Mouse (Mus musculus) cerebellum, adult 11-12 months (tissue): ENCODE measurements around the gene Tln2.
A peak's percentile ranks its signal among the peaks of the same experiment; 100 is the strongest.

Source experiments
- DNase-seq: peaks from one replicate; pipeline ENCODE4 v3.0.0; 2022

The Tln2 gene

DNA sequence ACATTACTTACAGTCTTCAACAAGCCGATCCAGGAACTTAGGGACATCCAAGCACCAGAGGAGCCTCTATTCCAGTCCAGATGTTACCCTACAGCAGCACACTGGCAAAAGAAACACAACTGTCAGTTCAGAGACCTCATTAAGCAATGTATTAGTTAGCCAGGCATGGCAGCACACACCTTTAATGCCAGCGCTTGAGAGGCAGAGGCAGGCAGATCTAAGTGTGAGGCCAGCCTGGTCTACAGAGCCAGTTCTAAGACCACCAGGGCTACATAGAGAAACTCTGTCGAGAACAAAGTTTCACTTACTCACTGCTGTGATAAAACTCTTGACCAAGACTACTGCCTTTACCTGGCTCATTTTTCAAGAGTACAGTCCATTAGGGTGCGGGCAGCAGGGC lies at the start of gene Tln2:
TSS of gene Tln2 (minus strand) at position 101 of the 400 bp plus-strand sequence.
- no peak for DNase-seq

DNA sequence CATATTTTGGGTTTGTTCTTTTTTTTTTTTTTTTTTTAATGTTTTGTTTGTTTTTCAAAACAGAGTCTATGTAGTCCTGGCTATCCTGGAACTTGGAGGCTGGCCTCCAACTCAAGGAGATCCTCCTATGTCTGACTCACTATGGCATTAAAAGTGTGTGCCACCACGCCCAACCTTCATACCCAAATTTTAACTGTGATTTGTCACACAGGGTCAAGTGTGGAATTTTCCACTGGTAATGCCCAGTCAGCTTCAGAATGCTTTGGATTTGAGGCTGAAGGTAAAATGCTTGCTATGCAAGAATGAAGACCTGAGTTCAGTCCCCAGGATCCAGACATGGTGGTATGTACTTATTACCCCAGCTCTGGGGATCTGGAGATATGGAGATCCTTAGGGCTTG lies 49.7 kb upstream of the Tln2 start:
- DNase-seq: no peak

DNA sequence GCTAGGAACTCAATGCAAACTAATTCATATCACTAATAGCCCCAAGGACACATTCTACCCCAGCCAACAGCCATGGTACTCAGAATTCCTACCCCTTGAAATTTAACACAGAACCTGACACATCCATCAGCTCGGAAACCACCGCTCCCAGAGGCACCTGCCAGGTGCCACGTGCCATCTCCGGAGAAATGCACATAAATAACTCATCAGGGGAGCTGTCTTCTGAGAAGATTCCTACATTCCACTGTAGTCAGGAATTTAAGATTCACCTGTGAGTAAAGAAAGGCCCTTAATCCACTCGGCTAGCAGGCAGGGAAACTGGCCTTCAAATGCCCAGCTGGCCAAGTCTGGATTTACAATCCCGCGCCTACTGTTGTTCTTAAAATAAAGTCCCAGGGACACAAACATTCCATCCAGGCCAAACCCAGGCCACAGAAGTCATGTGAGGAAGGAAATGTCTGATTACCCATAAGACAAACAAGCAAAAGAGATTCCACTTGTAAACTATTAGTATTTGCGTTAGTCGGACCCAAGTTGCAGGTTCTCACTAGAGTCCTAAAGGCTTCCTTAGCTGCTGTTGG lies 48.4 kb upstream of the Tln2 start:
- DNase-seq: no peak

DNA sequence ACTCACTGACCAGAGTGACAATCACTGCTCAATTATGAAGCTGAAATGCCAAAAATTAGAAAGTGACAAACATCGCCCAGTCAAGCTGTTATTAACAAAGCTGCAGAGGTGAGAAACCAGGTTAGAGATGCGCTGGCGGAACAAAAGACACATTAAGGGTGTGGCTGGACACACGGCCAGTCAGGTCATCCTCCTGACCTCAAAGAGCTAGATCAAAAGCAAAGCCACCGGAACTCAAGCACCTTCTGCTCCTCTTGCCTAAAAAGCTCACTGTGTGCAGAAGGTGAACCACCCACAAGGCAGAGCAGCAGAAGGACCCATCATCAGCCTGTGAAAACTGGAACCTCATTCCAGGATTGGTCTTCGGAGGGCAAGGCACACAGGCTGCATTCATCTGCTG lies 47.8 kb upstream of the Tln2 start:
- DNase-seq: no peak

DNA sequence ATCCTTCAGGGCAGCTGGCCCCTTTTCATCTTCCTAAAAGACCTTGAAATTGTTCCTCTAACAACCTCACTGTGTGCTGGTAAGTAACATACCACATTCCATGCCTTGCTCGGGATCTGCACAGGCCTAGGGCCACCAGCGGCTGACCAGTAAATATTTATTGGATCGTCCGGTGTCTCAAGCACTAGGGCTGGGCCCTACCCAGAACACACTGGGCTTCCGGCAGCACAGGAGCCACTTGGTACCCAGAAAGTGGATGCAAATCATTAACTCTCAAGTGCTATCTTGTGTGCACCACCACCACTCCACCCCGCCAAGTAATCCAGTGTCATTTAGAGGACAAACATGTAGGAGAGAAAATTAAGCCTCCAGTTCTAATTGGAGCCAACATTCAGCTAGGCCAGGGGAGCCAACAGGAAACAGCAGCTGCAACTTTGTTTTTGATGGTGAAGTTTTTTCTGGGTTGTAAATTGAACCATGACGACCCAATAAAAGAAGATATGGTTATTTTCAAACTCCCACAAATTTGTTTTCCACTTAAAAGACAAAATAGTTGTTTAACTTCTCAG lies 46.4 kb upstream of the Tln2 start:
- DNase-seq: no peak

DNA sequence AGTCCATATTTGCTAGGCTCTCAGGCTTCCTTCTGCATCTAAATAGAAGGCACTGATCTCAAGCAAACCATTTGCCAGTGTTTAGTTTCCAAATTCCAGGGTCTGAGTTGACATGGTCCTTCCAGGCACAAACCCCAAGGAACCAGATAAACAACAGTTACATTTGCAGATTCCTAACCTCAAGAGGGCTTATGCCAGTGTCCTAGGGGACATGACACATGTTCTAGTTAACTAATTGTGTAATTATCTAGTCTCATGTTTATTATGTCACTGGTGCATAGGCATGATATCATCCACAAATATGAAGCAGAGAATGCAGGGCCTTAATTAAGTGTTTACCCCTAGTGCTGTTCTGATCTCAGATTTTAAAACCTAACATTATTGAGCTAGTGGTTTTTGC lies 45.4 kb upstream of the Tln2 start:
- no peak for DNase-seq

DNA sequence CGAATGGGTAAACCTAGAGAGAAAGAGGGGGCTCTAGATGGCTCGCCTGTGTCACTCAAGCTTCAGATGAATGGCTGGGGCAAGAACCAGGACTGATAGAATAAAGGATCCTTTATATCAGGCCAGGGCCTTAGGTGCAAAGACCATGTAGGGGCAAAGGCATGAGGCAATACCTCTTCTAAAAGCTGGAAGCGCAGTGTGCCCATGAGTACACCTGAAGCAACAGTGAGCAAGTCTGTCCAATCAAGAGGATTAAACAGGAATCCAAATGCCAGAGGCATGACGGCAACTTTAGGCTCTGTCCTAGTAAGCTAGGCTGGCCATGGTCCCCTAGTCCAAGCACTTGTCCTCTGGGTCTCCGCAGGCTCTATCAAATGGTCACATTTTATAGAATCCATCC lies 42.8 kb upstream of the Tln2 start:
- DNase-seq: no peak

DNA sequence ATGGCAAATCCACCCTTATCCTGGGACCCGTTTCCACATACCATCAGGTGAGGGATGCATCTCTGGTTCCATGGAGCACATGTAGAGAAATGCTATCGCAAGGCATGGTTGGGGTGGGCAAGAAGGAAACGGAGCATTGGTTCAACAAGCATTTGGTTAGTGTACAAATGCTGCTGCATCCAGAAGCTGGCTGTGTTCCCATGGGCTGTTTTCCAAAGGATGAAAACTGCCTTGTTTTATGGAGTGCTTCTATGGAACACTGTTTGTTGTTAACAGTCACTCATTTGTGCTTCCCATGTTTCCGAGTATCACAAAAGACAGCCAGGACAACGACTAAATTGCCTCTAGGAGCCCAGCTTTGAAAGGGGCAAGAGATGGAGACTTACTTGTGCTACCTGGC lies 35.7 kb upstream of the Tln2 start:
- no peak for DNase-seq

DNA sequence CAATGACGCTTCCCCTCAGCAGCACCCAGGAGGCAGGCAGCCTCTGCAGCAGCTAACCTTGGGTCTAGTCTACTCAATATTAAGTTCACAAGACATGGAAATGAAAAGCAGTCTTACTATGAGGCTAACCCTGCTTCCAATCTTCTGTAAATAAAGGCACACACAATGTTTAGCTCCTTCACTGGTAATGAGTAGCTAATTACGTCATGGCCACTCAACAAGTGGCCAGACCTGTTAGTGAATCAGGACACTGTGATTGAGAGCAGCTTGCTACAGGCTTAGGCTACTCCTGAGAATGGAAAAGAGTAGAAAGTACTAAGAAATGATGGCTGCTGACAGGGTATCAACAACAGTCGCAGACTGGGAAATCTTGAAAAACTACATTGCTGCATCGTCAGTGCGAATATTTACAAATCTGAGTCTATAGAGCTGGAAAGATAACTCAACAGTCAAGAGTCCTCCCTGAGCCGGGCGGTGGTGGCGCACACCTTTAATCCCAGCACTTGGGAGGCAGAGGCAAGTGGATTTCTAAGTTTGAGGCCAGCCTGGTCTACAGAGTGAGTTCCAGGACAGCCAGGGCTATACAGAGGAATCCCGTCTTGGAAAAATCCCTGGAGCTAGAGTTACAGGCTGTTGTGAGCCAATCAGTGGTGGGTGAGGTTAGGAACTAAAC lies 34.1 kb upstream of the Tln2 start:
- DNase-seq: no peak

DNA sequence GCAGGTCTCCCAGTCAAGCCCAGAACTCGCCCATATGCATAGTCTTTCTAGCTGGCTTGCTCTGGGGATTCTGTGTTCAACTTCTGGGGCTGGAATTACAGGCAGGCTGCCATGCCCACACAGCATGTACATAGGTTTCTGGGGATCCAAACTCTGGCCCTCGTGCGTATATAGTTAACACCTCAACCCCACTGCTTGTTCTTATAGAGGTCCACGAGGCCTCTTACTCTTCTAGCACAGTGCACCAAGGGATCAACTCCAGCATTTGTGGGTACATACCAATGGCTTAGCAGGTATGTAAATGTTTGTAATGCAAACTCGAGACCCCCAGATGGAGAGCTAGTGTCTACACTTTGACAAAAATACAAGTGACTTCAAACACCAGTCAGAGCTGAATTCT lies 33.2 kb upstream of the Tln2 start:
- DNase-seq: no peak

DNA sequence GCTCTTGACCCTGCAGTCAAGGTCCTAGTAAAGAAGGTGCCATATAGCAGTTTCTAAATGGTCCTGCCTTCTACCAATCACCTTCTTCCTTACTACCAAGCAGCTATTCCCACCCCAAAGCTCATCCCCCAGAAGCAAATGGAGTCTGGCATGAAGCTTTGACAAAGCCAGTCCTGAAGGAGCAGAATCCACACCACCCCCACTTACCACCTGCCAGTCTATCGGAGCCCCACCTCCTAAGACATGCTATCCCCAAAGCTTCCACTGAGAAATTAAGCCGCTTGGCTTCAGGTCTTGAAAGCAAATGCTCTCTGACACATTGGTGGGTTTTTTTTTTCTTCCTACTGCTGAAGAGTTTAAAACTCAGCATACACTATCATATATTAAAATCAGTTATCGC lies 27.6 kb upstream of the Tln2 start:
- no peak for DNase-seq

DNA sequence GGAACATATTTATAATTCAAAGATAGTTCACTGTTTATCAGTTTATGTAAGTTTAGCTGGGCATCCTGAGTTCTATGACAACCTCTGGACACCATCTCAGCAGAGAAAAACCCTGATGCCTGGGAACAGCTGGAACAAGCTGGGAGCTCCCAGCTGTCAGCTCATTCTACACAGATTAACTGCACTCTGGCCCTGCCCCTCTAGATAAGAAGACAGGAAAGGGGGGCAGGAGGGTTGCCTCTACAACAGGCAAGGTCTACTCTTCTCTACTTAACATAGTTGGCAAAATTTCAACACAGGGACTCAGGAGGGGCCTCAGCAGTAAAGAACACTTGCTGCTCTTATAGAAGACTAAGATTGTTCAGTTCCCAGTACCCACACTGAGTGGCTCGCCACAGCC lies 27.0 kb upstream of the Tln2 start:
- DNase-seq: no peak

DNA sequence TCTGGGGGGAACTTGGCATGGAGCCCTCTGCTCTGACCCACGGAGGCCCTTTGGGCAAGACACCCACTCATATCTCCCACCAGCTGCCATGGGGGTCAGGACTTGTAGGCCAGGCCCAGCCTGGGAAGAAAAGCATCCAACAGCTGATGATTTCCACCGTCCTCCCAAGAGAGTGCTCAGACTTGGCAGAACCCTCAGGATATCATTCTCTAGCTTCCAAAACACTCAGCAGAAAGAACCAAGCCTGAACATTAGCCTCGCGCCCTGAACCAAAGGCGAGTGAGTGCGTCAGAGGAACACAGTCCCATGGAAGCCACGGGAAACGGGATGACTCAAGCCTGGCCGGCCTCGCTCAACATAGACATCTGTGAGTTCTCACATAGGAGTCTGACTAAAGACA lies 25.4 kb upstream of the Tln2 start:
- no peak for DNase-seq

DNA sequence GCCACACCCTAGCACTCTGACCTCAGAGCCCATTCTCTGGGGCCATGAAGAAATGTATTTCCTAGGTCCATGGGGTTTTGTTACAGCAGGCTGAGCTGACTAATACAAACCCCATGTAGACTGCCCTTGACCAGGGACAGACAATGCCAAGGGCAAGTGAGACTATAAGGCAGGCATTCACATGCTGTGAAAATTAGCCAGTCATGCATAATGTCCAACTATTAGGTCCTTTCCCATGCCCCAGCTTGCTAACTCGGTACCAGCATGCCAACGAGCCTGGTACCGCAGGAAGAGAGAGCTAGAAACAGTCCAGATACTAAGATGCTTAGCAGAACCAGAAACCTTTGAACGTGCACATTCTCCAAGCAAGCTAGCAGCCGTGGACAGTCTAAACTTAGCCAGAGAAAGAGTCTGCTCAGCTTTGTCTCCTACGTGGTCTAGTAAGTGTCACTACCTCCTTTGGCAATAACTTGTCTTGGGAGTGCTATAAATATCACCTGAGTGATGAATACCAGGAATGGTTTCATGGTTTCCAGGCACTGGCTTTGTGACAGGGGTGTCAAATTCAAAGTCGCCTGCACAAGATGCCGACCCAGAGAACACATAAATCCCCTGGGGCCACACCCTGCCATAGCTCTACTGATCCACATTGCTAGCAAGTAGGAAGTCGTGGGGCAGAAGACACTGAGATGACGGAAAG lies 22.2 kb upstream of the Tln2 start:
- DNase-seq: no peak

DNA sequence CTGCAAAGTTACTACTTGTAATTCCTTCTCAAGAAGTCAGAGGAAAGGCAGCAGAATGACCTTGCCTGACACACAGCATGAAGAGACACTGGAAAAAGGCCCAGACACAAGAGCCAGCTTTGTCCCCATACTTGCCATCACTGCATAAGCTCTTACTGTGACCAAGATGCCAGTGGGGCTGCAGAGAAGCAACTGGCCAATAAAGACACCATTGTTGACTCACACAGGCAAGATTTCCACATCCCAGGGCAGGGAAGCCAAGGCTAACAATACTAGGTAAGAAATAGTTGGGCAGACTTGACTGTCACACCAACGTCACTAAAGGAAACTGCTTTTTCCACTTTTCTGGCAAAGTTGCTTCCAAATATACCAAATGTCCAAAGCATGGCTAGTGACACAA lies 20.0 kb upstream of the Tln2 start:
- no peak for DNase-seq

DNA sequence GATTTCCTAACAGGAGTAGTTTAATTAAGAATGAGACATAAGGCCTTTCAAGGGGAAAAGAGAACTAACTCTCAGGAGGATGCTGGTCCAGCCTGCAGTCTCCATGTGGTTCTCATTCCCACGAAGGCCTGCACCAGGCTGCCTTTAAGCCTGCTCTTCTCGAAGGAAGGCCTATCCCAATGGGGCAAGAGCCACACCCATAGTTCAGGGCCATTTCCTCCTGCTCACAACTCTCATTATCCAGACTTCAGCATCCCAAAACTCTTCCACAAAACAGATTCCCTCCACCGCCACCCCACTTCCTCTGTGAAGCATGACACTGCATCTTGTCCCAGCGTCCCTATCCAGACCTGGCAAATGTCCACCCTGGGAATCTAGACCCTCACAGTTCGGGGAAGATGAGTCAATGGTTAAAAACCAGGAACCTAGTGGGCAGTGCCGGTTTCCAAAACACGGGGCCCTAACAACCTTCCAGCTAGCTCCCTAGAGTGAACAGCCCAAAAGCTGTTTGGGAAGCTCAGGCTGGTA lies 15.3 kb upstream of the Tln2 start:
- DNase-seq: no peak

DNA sequence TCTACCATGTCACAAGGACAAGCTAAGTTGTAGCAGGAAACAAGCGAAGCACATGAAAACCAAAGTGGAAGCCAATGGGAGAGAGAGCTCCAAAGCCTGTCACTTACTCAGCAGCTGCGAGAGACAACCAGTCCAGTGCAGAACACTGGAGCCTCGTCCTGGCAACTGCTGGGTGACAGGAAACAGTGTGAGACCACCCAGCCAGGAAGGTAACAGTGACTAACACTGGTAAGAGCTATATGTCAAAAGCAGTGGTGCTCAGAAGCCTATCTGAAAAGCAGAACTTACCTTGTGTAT lies 14.1 kb upstream of the Tln2 start:
- no peak for DNase-seq

DNA sequence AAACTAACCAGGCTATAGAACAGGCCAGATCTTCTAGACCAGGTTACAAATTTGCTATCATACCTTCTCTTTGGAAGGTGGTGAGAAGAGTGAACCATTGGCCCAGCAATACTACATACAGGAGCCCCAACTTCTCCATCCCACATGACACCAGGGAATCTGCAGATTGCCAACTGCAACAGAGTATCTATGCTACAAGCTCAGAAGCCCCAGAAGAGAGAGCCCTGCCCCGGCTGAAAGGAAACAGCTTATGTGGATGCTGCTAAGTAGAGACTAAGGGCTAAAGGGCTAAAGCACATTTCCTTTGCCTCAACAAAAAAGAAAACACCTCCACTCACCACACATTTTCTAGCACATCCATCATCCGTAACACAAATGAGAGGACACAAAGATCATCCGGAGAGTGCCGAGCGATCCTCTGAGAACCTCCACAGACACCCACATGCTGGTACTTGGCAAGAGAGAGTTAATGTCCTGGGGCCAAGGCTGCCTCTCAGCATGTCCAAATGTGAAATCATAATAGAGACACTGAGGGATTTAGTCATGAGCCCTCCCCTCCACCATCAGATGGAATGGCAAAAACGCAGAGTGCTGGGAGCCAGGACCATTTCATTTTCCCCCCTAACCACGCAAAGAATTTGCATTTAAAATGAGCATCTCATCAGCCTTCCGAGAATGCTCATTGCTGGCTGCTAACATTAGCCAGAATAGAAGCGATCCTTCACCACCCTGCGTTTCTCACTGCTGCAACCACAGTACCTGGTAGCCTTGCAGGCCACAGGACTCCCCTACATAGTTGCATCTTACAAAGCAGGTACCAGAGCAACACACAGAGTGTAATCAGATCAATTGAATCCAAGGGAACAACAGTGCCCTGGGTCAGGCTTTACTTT lies 13.5 kb upstream of the Tln2 start:
- peak; percentile 30 for DNase-seq

DNA sequence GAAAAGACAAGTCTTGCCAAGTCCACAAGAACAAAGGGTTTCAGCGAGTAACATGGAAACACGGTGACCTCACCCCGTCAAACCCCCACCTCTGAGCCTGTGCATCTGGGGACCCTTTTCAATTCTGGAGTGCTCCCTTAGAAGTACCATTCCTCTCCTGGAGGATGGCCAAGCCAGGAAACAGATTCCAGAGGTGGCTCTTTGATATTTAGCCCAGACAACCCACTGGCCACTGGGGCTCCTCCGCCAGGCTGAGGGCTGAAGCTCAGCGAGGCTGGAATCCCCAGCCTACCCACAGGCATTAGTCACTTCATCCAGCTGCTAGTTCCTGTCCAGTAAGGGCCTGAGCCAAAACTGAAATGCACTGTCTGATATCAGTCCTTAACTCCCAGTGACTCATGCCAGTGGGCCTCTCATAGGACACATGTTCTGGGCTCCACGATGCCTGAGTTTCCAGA lies 6.3 kb upstream of the Tln2 start:
- no peak for DNase-seq

DNA sequence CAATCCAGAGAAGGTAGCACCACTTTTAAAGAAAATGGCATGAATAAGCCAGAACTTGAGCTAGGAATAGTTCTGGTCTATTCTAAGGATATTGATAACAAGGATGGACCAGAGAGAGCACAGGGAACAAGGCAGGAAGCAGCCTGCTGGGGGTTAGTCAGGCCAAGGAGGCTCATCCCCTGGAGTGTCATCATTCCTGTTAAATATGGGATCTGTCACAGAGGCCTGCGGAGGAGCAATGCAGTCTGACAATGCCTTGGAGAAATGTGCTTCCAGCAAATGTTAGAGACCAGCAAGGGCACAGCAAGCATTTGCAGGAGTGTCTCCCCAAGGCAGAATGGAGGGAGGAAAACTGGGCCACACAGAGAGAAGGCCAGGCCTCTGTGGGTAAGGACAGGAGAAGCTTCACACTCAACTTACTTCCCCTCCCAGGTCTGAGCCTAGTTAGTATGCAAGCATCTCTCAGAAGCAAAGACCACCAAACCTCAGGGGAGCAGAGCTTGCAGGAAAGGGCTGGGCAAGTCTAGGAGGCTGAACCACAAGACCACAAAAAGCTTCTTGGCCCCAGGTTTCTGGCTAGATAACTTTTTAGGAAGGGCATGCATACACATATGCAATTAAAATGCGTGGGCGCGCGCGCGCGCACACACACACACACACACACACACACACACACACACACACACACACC lies 9.5 kb downstream of the Tln2 start:
- DNase-seq: no peak

DNA sequence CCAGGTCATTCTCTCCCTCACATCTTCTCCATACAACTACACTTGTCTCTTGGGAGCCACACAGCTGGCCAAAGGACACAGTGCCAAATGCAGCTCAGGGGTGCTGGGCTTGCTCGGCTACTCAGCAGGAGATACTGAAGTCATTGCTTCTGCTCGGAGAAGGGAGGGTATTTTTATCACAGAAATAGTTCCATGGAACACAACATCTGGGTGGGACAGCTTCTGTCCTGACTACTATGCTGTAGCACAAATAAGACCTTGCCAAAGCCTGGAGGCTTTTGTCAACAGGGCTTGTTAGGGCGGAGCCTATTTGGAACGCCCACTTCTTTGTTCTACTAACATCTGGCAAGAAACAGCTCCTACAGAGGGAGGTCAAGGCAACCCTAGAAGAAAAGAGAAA lies 10.2 kb downstream of the Tln2 start:
- DNase-seq: no peak

DNA sequence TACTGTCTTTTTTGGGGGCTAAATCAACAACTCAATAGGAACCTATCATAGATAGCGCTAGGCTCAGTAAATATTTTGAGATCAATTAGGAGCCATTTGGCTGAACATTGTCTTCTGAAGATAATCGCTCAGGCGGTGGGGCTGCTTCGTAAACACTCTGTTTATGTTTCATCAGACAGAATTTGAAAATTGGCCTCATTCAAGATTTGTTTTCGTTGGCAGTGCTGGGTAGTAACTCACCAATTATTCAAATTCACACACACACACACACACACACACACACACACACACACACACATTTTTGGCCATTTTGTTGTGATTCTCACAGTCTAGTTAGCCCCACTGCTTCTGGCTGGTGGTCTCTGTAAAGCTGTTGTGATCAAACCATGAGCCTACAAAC lies 12.9 kb downstream of the Tln2 start:
- no peak for DNase-seq

DNA sequence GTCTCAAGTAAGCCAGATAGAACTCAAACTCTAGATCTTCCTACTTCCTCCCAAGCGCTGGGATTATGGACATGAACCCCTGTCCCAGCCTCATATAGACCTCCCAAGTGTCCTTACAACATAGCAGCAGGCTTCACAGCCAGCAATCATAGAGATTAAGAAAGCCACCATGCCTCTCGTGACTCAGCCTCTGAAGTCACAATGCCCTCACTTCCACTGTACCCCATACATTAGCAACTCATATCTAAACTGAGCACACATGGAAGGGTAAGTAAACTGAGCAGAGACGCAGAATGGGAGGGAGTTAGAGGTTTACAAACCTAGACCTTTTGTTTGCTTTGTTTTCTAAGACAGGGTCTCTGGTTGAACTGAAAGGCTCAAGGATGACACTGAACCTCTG lies 13.7 kb downstream of the Tln2 start:
- DNase-seq: no peak
